Mouse (Mus musculus): ENCODE measurements around the gene Mier2. TPM values are rescaled to one million over a fixed set of nuclear protein-coding genes. Genes with fewer than 3 reads are reported as not detected.

Gene Mier2
- polyA plus RNA-seq, 1 experiment = 40.1 TPM

DNA sequence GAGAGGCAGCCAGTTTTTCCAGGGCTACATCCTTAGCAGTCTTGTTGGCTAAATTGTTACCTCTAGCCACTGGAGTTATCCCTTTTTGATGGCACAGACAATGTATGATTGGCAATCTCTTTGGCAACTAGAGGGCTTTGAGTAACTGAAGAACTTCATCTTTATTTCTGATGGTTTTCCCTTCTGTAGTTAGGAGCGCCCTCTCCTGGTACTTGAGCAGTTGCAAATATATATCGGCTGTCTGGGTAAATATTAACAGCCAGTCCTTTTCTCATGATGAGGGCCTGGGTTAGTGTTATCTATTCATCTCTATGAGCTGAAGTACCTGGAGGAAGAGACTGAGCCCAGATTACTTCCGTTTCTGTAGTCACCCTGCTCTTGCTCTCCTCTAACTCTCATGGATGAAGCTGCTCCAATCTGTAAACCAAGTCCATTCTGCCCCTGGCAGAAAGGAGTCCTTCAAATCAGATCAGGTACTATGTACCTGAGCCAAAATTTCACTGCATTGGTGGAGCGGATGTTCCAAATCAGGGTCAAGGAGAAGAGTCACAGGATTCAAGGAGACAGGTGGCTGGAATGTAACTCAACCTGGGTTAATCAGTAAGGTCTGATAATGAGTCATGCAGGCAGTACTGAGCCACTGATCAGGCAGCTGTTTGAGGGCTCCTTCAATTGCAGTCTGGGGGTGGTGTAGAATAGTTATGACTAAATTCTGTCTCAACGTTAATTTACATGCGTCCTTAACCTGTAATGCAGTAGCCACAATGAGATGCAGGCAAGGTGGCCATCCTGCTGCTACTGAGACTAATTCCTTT, 52.0 kb downstream of the Mier2 start:
- H3K27ac ChIP-seq (ENCODE audit: insufficient read depth, low read length) = no peak overlapping the region
- H3K36me3 ChIP-seq (ENCODE audit: control insufficient read depth, insufficient read depth, low read length, poor library complexity, severe bottlenecking) = peaks cover 12% of the 10 kb centered on the region
- H3K9me3 ChIP-seq (replicated peaks; ENCODE audit: control insufficient read depth, insufficient read depth, low read length, poor library complexity, severe bottlenecking) = peaks cover 81% of the 10 kb centered on the region
- H3K4me3 ChIP-seq (ENCODE audit: low read depth, low read length) = no peak overlapping the region
- no peaks in the 10 kb centered on the region for H3K4me1 ChIP-seq (ENCODE audit: control insufficient read depth, insufficient read depth, low read length)
- no peaks in the 10 kb centered on the region for H3K27me3 ChIP-seq (ENCODE audit: control insufficient read depth, insufficient read depth, low read length, poor library complexity, severe bottlenecking)
- H3K9ac ChIP-seq (ENCODE audit: low read depth, poor library complexity, severe bottlenecking) = no peak overlapping the region
- TF ChIP-seq EP300 (IDR thresholded peaks at IDR 0.05; ENCODE audit: insufficient read depth, low read depth, low read length) = no peak

DNA sequence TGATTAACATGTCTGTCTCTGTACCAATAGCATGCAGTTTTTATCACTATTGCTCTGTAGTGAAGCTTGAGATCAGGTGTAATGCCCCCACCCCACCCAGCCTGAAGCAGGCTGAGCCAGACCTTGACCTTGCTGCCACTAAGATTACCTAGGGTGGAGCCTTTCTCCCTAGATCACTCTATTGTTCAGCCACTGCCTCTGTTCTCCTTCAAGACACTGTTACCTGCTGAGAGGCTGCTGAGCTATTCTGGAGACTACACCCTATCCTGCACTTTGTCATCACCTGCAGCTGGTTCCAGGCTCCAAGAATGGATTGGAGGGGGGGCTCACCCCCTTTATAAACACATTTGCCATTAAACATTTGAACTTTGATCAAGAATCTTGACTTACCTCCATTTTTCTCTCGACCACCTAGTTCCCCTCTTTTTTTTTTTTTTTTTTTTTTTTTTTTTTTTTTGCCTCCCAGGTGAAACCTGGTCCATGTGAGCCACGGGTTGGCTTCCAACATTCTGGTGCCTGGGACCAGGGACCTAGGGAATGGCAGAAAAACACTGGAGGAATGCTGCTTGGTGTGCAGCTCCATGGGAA, 58.2 kb downstream of the Mier2 start:
- Histone ChIP-seq H3K27me3 (ENCODE audit: control insufficient read depth, insufficient read depth, low read length, poor library complexity, severe bottlenecking) (no peaks in the 10 kb centered on the region), H3K9me3 (replicated peaks; ENCODE audit: control insufficient read depth, insufficient read depth, low read length, poor library complexity, severe bottlenecking) (peaks cover 41% of the 10 kb centered on the region), H3K27ac (ENCODE audit: insufficient read depth, low read length) (peak overlapping the region; percentile 92), H3K9ac (ENCODE audit: low read depth, poor library complexity, severe bottlenecking) (0 out of 2 replicates have a peak overlapping the region, but pooled peaks have one; percentile 44), H3K4me3 (ENCODE audit: low read depth, low read length) (peak overlapping the region; percentile 59), H3K4me1 (ENCODE audit: control insufficient read depth, insufficient read depth, low read length) (no peaks in the 10 kb centered on the region), H3K36me3 (ENCODE audit: control insufficient read depth, insufficient read depth, low read length, poor library complexity, severe bottlenecking) (peaks cover 1% of the 10 kb centered on the region)
- TF ChIP-seq EP300 (IDR thresholded peaks at IDR 0.05; ENCODE audit: insufficient read depth, low read depth, low read length) = peak; percentile 91
- TF ChIP-seq POLR2A (IDR thresholded peaks at IDR 0.05; ENCODE audit: insufficient read depth, low read length) = no peak

DNA sequence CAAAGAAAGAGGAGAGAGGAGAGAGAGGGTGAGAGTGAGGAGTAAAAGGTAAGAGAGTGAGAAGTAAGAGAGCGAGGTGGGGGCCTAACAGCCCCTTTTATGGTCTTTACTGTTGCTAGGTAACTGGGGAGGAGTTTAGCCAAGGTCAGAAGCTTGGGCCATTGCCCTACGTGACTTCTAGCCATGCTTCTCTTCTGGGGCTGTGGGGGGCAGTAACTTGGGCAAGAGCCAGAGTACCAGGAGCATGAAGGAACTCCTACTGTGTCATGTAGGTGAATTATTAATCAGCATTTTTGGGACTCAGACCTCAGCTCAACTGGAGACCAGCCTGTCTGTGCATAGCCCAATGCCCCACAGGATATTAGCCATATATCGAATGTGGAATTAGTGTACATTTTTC, 59.1 kb downstream of the Mier2 start:
- no peak overlapping the region for H3K9ac ChIP-seq (ENCODE audit: low read depth, poor library complexity, severe bottlenecking)
- TF ChIP-seq CTCF (IDR thresholded peaks at IDR 0.05; ENCODE audit: low read depth, low read length) (no peak), POLR2A (IDR thresholded peaks at IDR 0.05; ENCODE audit: insufficient read depth, low read length) (no peak), EP300 (IDR thresholded peaks at IDR 0.05; ENCODE audit: insufficient read depth, low read depth, low read length) (no peak)
- H3K27me3 ChIP-seq (ENCODE audit: control insufficient read depth, insufficient read depth, low read length, poor library complexity, severe bottlenecking) = no peaks in the 10 kb centered on the region
- H3K36me3 ChIP-seq (ENCODE audit: control insufficient read depth, insufficient read depth, low read length, poor library complexity, severe bottlenecking) = no peaks in the 10 kb centered on the region
- peak overlapping the region; percentile 30; the same call in 1 of the 2 replicates for H3K27ac ChIP-seq (ENCODE audit: insufficient read depth, low read length)
- H3K4me3 ChIP-seq (ENCODE audit: low read depth, low read length) = no peak overlapping the region
- H3K4me1 ChIP-seq (ENCODE audit: control insufficient read depth, insufficient read depth, low read length) = no peaks in the 10 kb centered on the region
- peaks cover 32% of the 10 kb centered on the region for H3K9me3 ChIP-seq (replicated peaks; ENCODE audit: control insufficient read depth, insufficient read depth, low read length, poor library complexity, severe bottlenecking)

Other genes with a start within 250 kb of the Mier2 start
- not detected in 2 replicates for gene Vmn2r82, start 198.7 kb downstream of the Mier2 start, polyA plus RNA-seq (2011; ENCODE audit: insufficient read depth, insufficient read length, low read depth, missing spikeins)
- not detected in 2 replicates for gene Vmn2r83, start 86.5 kb downstream of the Mier2 start, polyA plus RNA-seq (2011; ENCODE audit: insufficient read depth, insufficient read length, low read depth, missing spikeins)
- 16.6 and 16.7 TPM in 2 replicates for gene Plpp2, start 21.4 kb downstream of the Mier2 start, polyA plus RNA-seq (2011; ENCODE audit: insufficient read depth, insufficient read length, low read depth, missing spikeins)
- not detected in 2 replicates for gene Theg, start 32.1 kb upstream of the Mier2 start, polyA plus RNA-seq (2011; ENCODE audit: insufficient read depth, insufficient read length, low read depth, missing spikeins)
- 0.58 and 0.88 TPM in 2 replicates for gene C2cd4c, start 58.8 kb upstream of the Mier2 start, polyA plus RNA-seq (2011; ENCODE audit: insufficient read depth, insufficient read length, low read depth, missing spikeins)
- 4.6 and 4.7 TPM in 2 replicates for gene Shc2, start 82.7 kb upstream of the Mier2 start, polyA plus RNA-seq (2011; ENCODE audit: insufficient read depth, insufficient read length, low read depth, missing spikeins)
- gene Odf3l2, start 90.5 kb upstream of the Mier2 start, polyA plus RNA-seq (2011; ENCODE audit: insufficient read depth, insufficient read length, low read depth, missing spikeins) = not detected in 2 replicates
- gene Madcam1, start 109.4 kb upstream of the Mier2 start, polyA plus RNA-seq (2011; ENCODE audit: insufficient read depth, insufficient read length, low read depth, missing spikeins) = 1.9 and 2.6 TPM in 2 replicates
- 11.3 and 14.5 TPM in 2 replicates for gene Tpgs1, start 114.2 kb upstream of the Mier2 start, polyA plus RNA-seq (2011; ENCODE audit: insufficient read depth, insufficient read length, low read depth, missing spikeins)
- gene Cdc34, start 127.0 kb upstream of the Mier2 start, polyA plus RNA-seq (2011; ENCODE audit: insufficient read depth, insufficient read length, low read depth, missing spikeins) = 299 and 319 TPM in 2 replicates
- gene Gzmm, start 133.8 kb upstream of the Mier2 start, polyA plus RNA-seq (2011; ENCODE audit: insufficient read depth, insufficient read length, low read depth, missing spikeins) = 2.8 and 3.6 TPM in 2 replicates
- gene Bsg, start 149.3 kb upstream of the Mier2 start, polyA plus RNA-seq (2011; ENCODE audit: insufficient read depth, insufficient read length, low read depth, missing spikeins) = 445 and 449 TPM in 2 replicates
- 7.3 and 8.4 TPM in 2 replicates for gene Hcn2, start 161.4 kb upstream of the Mier2 start, polyA plus RNA-seq (2011; ENCODE audit: insufficient read depth, insufficient read length, low read depth, missing spikeins)
- 21.9 and 23.0 TPM in 2 replicates for gene Polrmt, start 191.4 kb upstream of the Mier2 start, polyA plus RNA-seq (2011; ENCODE audit: insufficient read depth, insufficient read length, low read depth, missing spikeins)
- gene Fgf22, start 199.9 kb upstream of the Mier2 start, polyA plus RNA-seq (2011; ENCODE audit: insufficient read depth, insufficient read length, low read depth, missing spikeins) = 1.0 and 1.2 TPM in 2 replicates
- gene Rnf126, start 211.8 kb upstream of the Mier2 start, polyA plus RNA-seq (2011; ENCODE audit: insufficient read depth, insufficient read length, low read depth, missing spikeins) = 49.6 and 61.5 TPM in 2 replicates
- gene Fstl3, start 222.1 kb upstream of the Mier2 start, polyA plus RNA-seq (2011; ENCODE audit: insufficient read depth, insufficient read length, low read depth, missing spikeins) = 7.7 TPM in 2 replicates
- not detected in 2 replicates for gene Prss57, start 235.8 kb upstream of the Mier2 start, polyA plus RNA-seq (2011; ENCODE audit: insufficient read depth, insufficient read length, low read depth, missing spikeins)
- 53.3 and 53.7 TPM in 2 replicates for gene Palm, start 238.4 kb upstream of the Mier2 start, polyA plus RNA-seq (2011; ENCODE audit: insufficient read depth, insufficient read length, low read depth, missing spikeins)

All from ES-Bruce4 (cell line).